Mouse (Mus musculus) erythroid progenitor cell, adult 5-6 weeks (primary cell): Measurements from ENCODE around the gene Tcf23. TPM values are rescaled to one million over a fixed set of nuclear protein-coding genes. Genes with fewer than 3 reads are reported as not detected.
A peak's percentile ranks its signal among the peaks of the same experiment; 100 is the strongest.

Source experiments
- ATAC-seq: replicated peaks from 2 replicates; pipeline ENCODE4 v1.8.0; 2016; ENCODE audit warnings: moderate number of reproducible peaks, mild to moderate bottlenecking, moderate TSS enrichment, inconsistent platforms; ENCODE audit not compliant: poor library complexity, low FRiP score, severe bottlenecking
- total RNA-seq, 2 experiments: library from RNA; stranded (forward) in 1 of 2; stranded (reverse) in 1 of 2; fragments of 150-400 nt in 1 of 2; fragments of 186-747, 209-891 nt in 1 of 2; gene quantifications; 2 replicates each; pipeline versions ENCODE4 v1.2.3 to v1.2.4; 2015 to 2017; ENCODE audit warnings: low replicate concordance in 2 of 2

Gene Tcf23
- total RNA-seq (2015; ENCODE audit: low replicate concordance) (not detected in 2 replicates), total RNA-seq (2017; ENCODE audit: low replicate concordance) (not detected in 2 replicates)

GRCm38 (mm10) chr5:30968416-30968815 is at the start of gene Tcf23:
Gene Tcf23 (plus strand): TSS chr5:30968662.
- no peak for ATAC-seq

- ATAC-seq, result no peak
Observed at GRCm38 (mm10) chr5:30918691-30919090, 49.8 kb upstream of the Tcf23 start.

GRCm38 (mm10) chr5:30919831-30920614 is 48.4 kb upstream of the Tcf23 start:
- no peak for ATAC-seq

GRCm38 (mm10) chr5:30920621-30921020 is 47.8 kb upstream of the Tcf23 start:
- ATAC-seq, result no peak

- peak; percentile 86 for ATAC-seq
Observed at GRCm38 (mm10) chr5:30921256-30922033, 47.0 kb upstream of the Tcf23 start, which contains the start of gene Khk. Gene Khk (plus strand): TSS chr5:30921431.

GRCm38 (mm10) chr5:30922581-30923041 is 45.9 kb upstream of the Tcf23 start:
- ATAC-seq, result no peak

GRCm38 (mm10) chr5:30923119-30923518 is 45.3 kb upstream of the Tcf23 start:
- ATAC-seq, result no peak

- ATAC-seq, result no peak
Observed at GRCm38 (mm10) chr5:30924614-30925013, 43.8 kb upstream of the Tcf23 start.

- ATAC-seq, result no peak
Observed at GRCm38 (mm10) chr5:30925217-30925616, 43.2 kb upstream of the Tcf23 start.

GRCm38 (mm10) chr5:30926073-30926472 is 42.4 kb upstream of the Tcf23 start:
- no peak for ATAC-seq

GRCm38 (mm10) chr5:30927945-30928529 is 40.4 kb upstream of the Tcf23 start:
- no peak for ATAC-seq

- ATAC-seq, result 0 out of 2 replicates have a peak, but pooled peaks have one; percentile 38
Observed at GRCm38 (mm10) chr5:30930121-30930520, 38.3 kb upstream of the Tcf23 start.

GRCm38 (mm10) chr5:30930846-30931245 is 37.6 kb upstream of the Tcf23 start:
- ATAC-seq, result no peak

GRCm38 (mm10) chr5:30931378-30931777 is 37.1 kb upstream of the Tcf23 start:
- ATAC-seq, result no peak

- ATAC-seq, result no peak
Observed at GRCm38 (mm10) chr5:30933705-30934104, 34.8 kb upstream of the Tcf23 start.

GRCm38 (mm10) chr5:30934725-30935461 is 33.6 kb upstream of the Tcf23 start:
- ATAC-seq, result no peak

- no peak for ATAC-seq
Observed at GRCm38 (mm10) chr5:30943004-30943403, 25.5 kb upstream of the Tcf23 start.

GRCm38 (mm10) chr5:30944344-30944743 is 24.1 kb upstream of the Tcf23 start:
- ATAC-seq, result no peak

GRCm38 (mm10) chr5:30944956-30945781 is 23.3 kb upstream of the Tcf23 start, which contains the start of gene Cgref1:
Gene Cgref1 (minus strand): TSS chr5:30945591.
- ATAC-seq, result no peak
